Mouse (Mus musculus) left cerebral cortex, adult 8-10 months (tissue): Measurements from ENCODE around the gene Rps17. TPM values are rescaled to one million over a fixed set of nuclear protein-coding genes. Genes with fewer than 3 reads are reported as not detected.

ENCODE experiments used
- DNase-seq, 2 experiments: peaks; one replicate each; pipeline ENCODE4 v3.0.0; 2022; ENCODE audit warnings: low spot score in 2 of 2
- total RNA-seq, 4 experiments: library from RNA; stranded (reverse); gene quantifications; 2 replicates each; pipeline ENCODE4 v1.2.4; 2022

The Rps17 gene
- total RNA-seq, result 100 to 1,000 TPM; 520 to 601 (median 552) TPM

GRCm38 (mm10) chr7:81344544-81345446, at the start of gene Rps17:
Gene Rps17, minus strand, starts transcription at chr7:81345254.
- DNase-seq, result peak; percentile 90 to 97

- no peak for DNase-seq
Measured at GRCm38 (mm10) chr7:81379363-81379762, 34.3 kb upstream of the Rps17 start.

GRCm38 (mm10) chr7:81372337-81372920, 27.4 kb upstream of the Rps17 start:
- peak; percentile 46 to 86 for DNase-seq

- no peak for DNase-seq
Measured at GRCm38 (mm10) chr7:81371811-81372210, 26.8 kb upstream of the Rps17 start.

- peak in 1 of 2 experiments; percentile 83 for DNase-seq
Measured at GRCm38 (mm10) chr7:81369724-81370123, 24.7 kb upstream of the Rps17 start.

GRCm38 (mm10) chr7:81367946-81368345, 22.9 kb upstream of the Rps17 start:
- DNase-seq, result no peak

- no peak for DNase-seq
Measured at GRCm38 (mm10) chr7:81356975-81357374, 11.9 kb upstream of the Rps17 start.

GRCm38 (mm10) chr7:81356360-81356759, 11.3 kb upstream of the Rps17 start:
- no peak for DNase-seq

GRCm38 (mm10) chr7:81355746-81356145, 10.7 kb upstream of the Rps17 start:
- no peak for DNase-seq

GRCm38 (mm10) chr7:81351826-81352225, 6.8 kb upstream of the Rps17 start:
- DNase-seq, result no peak

GRCm38 (mm10) chr7:81348206-81348605, 3.2 kb upstream of the Rps17 start:
- DNase-seq, result no peak

GRCm38 (mm10) chr7:81345447-81346170, 555 bp upstream of the Rps17 start:
- DNase-seq, result no peak

GRCm38 (mm10) chr7:81343831-81344230, 1.2 kb downstream of the Rps17 start:
- DNase-seq, result no peak

- no peak for DNase-seq
Measured at GRCm38 (mm10) chr7:81343316-81343715, 1.7 kb downstream of the Rps17 start.

- DNase-seq, result no peak
Measured at GRCm38 (mm10) chr7:81342356-81343094, 2.5 kb downstream of the Rps17 start.

- DNase-seq, result no peak
Measured at GRCm38 (mm10) chr7:81341563-81341962, 3.5 kb downstream of the Rps17 start.

- no peak for DNase-seq
Measured at GRCm38 (mm10) chr7:81339783-81340182, 5.3 kb downstream of the Rps17 start.

- no peak for DNase-seq
Measured at GRCm38 (mm10) chr7:81338522-81338873, 6.6 kb downstream of the Rps17 start.

- DNase-seq, result no peak
Measured at GRCm38 (mm10) chr7:81337785-81338521, 7.1 kb downstream of the Rps17 start.

- DNase-seq, result no peak
Measured at GRCm38 (mm10) chr7:81336432-81336786, 8.6 kb downstream of the Rps17 start.
